Mouse (Mus musculus) hindbrain, postnatal 0 days (tissue): ENCODE results near the gene Sfn. TPM values are rescaled to one million over a fixed set of nuclear protein-coding genes. Genes with fewer than 3 reads are reported as not detected.
A peak's percentile ranks its signal among the peaks of the same experiment; 100 is the strongest.

ENCODE experiments used
- ATAC-seq: fragments of 200-750 bp; cut with Nextera tagmentation; 2 replicates; pipeline ENCODE4 v1.8.0; 2017; ENCODE audit warnings: mild to moderate bottlenecking, moderate TSS enrichment, moderate library complexity
- DNase-seq: peaks from one replicate; pipeline ENCODE4 v3.0.0-alpha.2; 2015; ENCODE audit warnings: low spot score
- H3K27ac ChIP-seq: fragments of 300-500 bp; sonication (generic); 2 replicates; pipeline ENCODE4 v1.5.1; 2014; ENCODE audit warnings: mild to moderate bottlenecking
- H3K27me3 ChIP-seq: fragments of 300-500 bp; sonication (generic); 2 replicates; pipeline ENCODE4 v1.6.1; 2014; ENCODE audit warnings: low read length, mixed read lengths; ENCODE audit not compliant: insufficient read depth
- H3K36me3 ChIP-seq: fragments of 300-500 bp; sonication (generic); 2 replicates; pipeline ENCODE4 v1.6.1; 2014; ENCODE audit warnings: low read length, mixed read lengths; ENCODE audit not compliant: insufficient read depth
- H3K4me1 ChIP-seq: fragments of 300-500 bp; sonication (generic); 2 replicates; pipeline ENCODE4 v1.6.1; 2014; ENCODE audit warnings: antibody characterized with exemption, low read length, mixed read lengths; ENCODE audit not compliant: insufficient read depth
- H3K4me2 ChIP-seq: fragments of 300-500 bp; sonication (generic); 2 replicates; pipeline ENCODE4 v1.6.1; 2014; ENCODE audit warnings: low read depth, mild to moderate bottlenecking, low read length, moderate library complexity, mixed read lengths
- H3K4me3 ChIP-seq: fragments of 300-500 bp; sonication (generic); 2 replicates; pipeline ENCODE4 v1.5.1; 2014; ENCODE audit warnings: low read length
- H3K9ac ChIP-seq: fragments of 300-500 bp; sonication (generic); replicated peaks from 2 replicates; pipeline ENCODE4 v1.6.1; 2014; ENCODE audit warnings: mild to moderate bottlenecking, low read length, moderate library complexity, mixed read lengths
- H3K9me3 ChIP-seq: fragments of 300-500 bp; sonication (generic); 2 replicates; pipeline ENCODE4 v1.6.1; 2016; ENCODE audit warnings: low read length, mixed read lengths
- CTCF ChIP-seq: IDR thresholded peaks from 2 replicates; pipeline ENCODE4 v1.5.1; 2016; ENCODE audit warnings: antibody characterized with exemption, control low read depth, low read depth
- WGBS: fragments of 180-500 bp; shearing (Covaris S2); extraction: QIAGEN DNeasy Blood & Tissue Kit; methylation state at CpG from one replicate; pipeline ENCODE4 v1.1.7; 2014; 5-methylcytosine and 5-hydroxymethylcytosine counted together
- polyA plus RNA-seq: library from polyadenylated mRNA; unstranded; fragments of >200 nt; fragmentation: Nextera tagmentation; extraction: Ambion mirVana; gene quantifications from 2 replicates; pipeline ENCODE4 v1.2.1, GENCODE M21; 2015
- total RNA-seq: library from RNA; depleted of rRNA; stranded (reverse); fragments of >200 nt; gene quantifications from 2 replicates; pipeline ENCODE4 v1.2.3, GENCODE M21; 2014

The Sfn gene
- total and polyA plus RNA-seq, 2 experiments from 2014 or later: 1.4 to 2.8 TPM

DNA sequence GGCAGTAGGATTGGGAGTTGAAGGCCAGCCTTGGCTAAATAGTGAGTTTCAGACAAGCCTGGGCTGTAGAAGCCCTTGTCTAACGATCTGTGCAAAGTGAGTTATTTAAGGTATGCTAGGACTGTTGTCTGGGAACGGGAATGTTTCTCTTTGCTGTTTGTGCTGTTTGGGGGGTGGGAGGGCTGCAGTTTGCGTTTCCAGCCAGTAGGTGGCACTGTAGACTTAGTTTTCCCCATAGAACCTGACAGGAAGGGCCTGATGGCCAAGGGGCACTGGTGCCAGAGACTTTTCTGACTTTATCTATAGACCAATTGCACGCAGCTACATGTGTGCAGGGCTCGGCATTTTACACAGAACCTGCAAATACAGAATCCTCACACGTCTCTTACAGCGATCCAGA, 9.4 kb downstream of the Sfn start:
- TF ChIP-seq CTCF: peak; percentile 95
- WGBS: 29% methylated on average over 7 of the region's 7 CpGs
- DNase-seq (peak; percentile 84), ATAC-seq (peak; percentile 62; the same call in 1 of the 2 replicates)
- no peaks in the 10 kb centered on the region for H3K4me1 ChIP-seq
- H3K4me2 ChIP-seq: no peak overlapping the region
- no peaks in the 10 kb centered on the region for H3K9me3 ChIP-seq
- no peaks in the 10 kb centered on the region for H3K27me3 ChIP-seq
- no peak overlapping the region for H3K9ac ChIP-seq
- no peak overlapping the region for H3K27ac ChIP-seq
- H3K4me3 ChIP-seq: no peak overlapping the region
- H3K36me3 ChIP-seq: peaks cover 36% of the 10 kb centered on the region

DNA sequence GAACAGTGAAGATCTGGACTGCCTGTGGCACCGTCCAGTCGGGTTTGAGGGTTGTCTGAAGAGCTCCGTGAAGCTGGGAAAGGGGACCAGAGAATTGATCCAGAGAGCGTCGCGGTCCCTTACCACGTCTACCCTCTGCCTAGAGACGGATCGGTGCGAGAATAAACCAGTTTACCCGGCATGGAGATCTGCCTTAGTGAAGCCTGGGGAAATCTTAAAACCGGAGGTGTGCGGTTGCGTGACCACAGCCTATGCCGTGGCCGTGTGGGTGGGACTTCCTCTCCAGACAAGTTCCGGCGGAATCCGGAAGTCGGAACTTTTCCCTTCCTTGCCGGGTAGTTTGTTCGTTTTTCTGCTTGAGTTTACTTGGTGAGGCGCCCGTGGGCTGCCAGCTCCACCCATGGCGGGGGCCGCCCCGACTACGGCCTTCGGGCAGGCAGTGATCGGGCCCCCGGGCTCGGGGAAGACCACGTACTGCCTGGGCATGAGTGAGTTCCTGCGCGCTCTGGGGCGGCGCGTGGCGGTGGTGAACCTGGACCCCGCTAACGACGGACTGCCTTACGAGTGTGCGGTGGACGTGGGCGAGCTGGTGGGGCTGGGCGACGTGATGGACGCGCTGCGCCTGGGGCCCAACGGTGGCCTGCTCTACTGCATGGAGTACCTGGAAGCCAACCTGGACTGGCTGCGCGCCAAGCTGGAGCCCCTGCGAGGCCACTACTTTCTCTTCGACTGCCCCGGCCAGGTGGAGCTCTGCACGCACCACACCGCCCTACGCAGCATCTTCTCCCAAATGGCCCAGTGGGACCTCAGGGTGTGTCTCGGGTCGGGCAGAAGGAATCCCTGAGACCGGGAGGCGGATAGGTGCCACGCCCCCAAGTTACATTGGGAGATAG, 17.7 kb downstream of the Sfn start, which contains the start of gene Gpn2:
Gene Gpn2, plus strand, starts transcription at position 304 of the 893 bp plus-strand sequence.
- 2% methylated on average over 65 of the region's 65 CpGs for WGBS
- TF ChIP-seq CTCF: no peak
- Histone ChIP-seq H3K4me3 (peak within 1 kb of the TSS; percentile 66), H3K9me3 (no peaks in the 10 kb centered on the region), H3K36me3 (peaks cover 55% of the 10 kb centered on the region), H3K4me1 (0 out of 2 replicates have a peak, but pooled peaks cover 4% of the 10 kb centered on the region), H3K4me2 (peak within 1 kb of the TSS; percentile 96), H3K9ac (peak within 1 kb of the TSS; percentile 67), H3K27me3 (no peaks in the 10 kb centered on the region), H3K27ac (peak within 1 kb of the TSS; percentile 89)
- DNase-seq (peak; percentile 91), ATAC-seq (peak; percentile 94)

GRCm38 (mm10) chr4:133583690-133584058, 18.3 kb downstream of the Sfn start:
- Histone ChIP-seq H3K9ac (peak overlapping the region; percentile 67), H3K4me2 (peak overlapping the region; percentile 96), H3K4me3 (peak overlapping the region; percentile 66), H3K27me3 (no peaks in the 10 kb centered on the region), H3K27ac (peak overlapping the region; percentile 89), H3K9me3 (no peaks in the 10 kb centered on the region), H3K4me1 (0 out of 2 replicates have a peak, but pooled peaks cover 4% of the 10 kb centered on the region), H3K36me3 (peaks cover 55% of the 10 kb centered on the region)
- DNase-seq (no peak), ATAC-seq (no peak)
- 56% methylated on average over 6 of the region's 6 CpGs for WGBS
- no peak for TF ChIP-seq CTCF

DNA sequence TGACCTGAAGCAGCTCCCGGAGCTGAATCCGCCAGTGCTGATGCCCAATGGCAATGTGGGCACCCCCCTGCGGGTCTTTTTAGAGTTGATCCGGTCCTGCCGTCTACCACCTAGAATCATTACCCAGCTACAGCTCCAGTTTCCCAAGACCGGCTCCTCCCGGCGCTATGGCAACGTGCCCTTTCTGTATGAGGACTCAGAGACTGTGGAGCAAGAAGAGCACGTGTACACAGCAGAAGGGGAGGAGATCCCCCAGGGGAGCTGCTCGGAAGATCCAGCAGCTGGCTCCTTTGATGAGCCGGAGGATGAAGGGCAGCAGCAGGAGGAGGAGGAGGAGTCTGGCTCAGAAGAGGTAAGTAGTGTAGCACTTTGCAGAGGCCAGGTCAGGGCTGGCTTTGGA, 24.0 kb downstream of the Sfn start:
- ATAC-seq: no peak
- 63% methylated on average over 12 of the region's 12 CpGs for WGBS
- Histone ChIP-seq H3K9ac (no peak overlapping the region), H3K27ac (no peak overlapping the region), H3K9me3 (no peaks in the 10 kb centered on the region), H3K27me3 (no peaks in the 10 kb centered on the region), H3K4me3 (no peak overlapping the region), H3K4me2 (no peak overlapping the region), H3K4me1 (no peaks in the 10 kb centered on the region), H3K36me3 (peaks cover 42% of the 10 kb centered on the region)
- TF ChIP-seq CTCF: no peak
- DNase-seq: no peak

- Histone ChIP-seq H3K36me3 (peaks cover 15% of the 10 kb centered on the region; the same call in 1 of the 2 replicates), H3K4me3 (peak overlapping the region; percentile 83), H3K27me3 (no peaks in the 10 kb centered on the region), H3K4me1 (no peaks in the 10 kb centered on the region), H3K9me3 (no peaks in the 10 kb centered on the region), H3K27ac (peak overlapping the region; percentile 77; the same call in 1 of the 2 replicates), H3K9ac (peak overlapping the region; percentile 80), H3K4me2 (peak overlapping the region; percentile 73)
- ATAC-seq (peak; percentile 61), DNase-seq (no peak)
- WGBS: 2% methylated on average over 34 of the region's 41 CpGs
- TF ChIP-seq CTCF: no peak
Observed at GRCm38 (mm10) chr4:133574843-133575202, 27.1 kb downstream of the Sfn start.

DNA sequence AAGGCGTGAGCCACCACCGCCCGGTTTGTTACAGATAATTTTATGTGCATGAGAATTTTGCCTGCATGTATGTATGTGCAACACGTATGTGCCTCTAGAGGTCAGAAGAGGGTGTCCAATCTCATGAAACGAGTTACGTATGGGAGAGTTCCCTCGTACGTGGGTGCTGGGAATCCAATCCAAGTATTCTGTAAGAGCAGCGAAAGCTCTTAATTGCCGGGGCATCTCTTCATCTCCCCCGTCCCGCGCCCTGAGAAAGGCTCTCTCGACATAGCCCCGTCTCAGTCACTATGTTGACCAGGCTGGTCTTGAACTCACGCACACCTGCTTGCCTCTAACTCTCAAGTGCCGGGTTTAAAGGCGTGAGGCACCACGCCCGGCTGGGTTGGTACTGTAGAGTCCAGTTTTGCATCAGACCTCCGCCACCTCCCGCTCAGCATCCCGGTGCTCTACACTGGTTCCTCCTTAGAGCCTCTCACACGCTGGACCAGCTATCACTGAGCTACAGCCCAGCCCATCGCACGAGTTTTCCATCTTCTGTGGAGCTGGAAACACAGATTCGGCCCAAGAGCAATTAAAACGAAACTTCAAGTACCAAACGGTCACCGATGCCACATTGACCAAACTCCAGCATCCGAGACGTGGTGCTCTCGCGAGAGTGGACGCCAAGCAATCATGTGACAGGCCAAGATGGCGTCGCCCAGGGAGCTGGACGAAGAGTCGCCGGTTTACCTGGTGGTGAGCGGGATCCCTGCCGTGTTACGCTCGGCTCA, 27.7 kb downstream of the Sfn start, which contains the start of gene Gpatch3:
Gene Gpatch3, plus strand, starts transcription at position 676 of the 773 bp plus-strand sequence.
- Histone ChIP-seq H3K27ac (peak within 1 kb of the TSS; percentile 77), H3K9ac (peak within 1 kb of the TSS; percentile 80), H3K9me3 (no peaks in the 10 kb centered on the region), H3K27me3 (no peaks in the 10 kb centered on the region), H3K36me3 (peaks cover 9% of the 10 kb centered on the region; the same call in 1 of the 2 replicates), H3K4me2 (peak within 1 kb of the TSS; percentile 73), H3K4me3 (peak within 1 kb of the TSS; percentile 83), H3K4me1 (no peaks in the 10 kb centered on the region)
- peak; percentile 97 for DNase-seq
- 6% methylated on average over 44 of the region's 44 CpGs for WGBS
- peak; percentile 95 for ATAC-seq
- TF ChIP-seq CTCF: peak; percentile 37; the same call in 1 of the 2 replicates
